Mouse (Mus musculus) megakaryocyte-erythroid progenitor cell, adult 5 weeks (primary cell): ENCODE results near the gene Krt82. TPM values are rescaled to one million over a fixed set of nuclear protein-coding genes. Genes with fewer than 3 reads are reported as not detected.

Experiments
- polyA plus RNA-seq: library from polyadenylated mRNA; stranded (reverse); fragments of >175 nt; gene quantifications from 2 replicates; pipeline ENCODE4 v1.2.3, GENCODE M21; 2012

Gene Krt82
- not detected in 2 replicates for polyA plus RNA-seq

DNA sequence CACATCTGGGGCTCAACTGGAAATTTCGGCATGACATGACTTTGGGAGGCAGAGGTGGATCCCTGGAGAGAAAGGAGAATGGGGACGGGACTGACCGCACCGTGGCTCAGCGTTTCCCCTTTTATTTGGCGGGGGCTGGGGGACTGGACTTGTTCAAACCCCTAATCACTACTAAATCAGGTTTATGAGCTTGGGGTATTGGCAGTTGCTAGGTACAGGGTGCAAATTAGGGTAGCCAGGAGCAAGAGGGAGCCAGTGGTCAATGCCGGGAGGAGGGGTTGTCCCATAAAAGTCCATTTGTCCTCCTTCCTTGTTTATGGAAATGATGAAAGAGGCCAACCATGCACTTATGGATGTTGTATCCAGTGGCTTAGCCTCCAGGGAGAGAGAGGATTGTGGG lies at the start of gene Krt82:
Gene Krt82 (minus strand): TSS at position 101 of the 400 bp plus-strand sequence.

GRCm38 (mm10) chr15:101573796-101574345 lies 23.4 kb upstream of the Krt82 start, which contains the start of gene Krt75:
Gene Krt75 (minus strand): TSS chr15:101573904.

GRCm38 (mm10) chr15:101562850-101563249 lies 12.4 kb upstream of the Krt82 start, which contains the start of gene Krt90:
Gene Krt90 (minus strand): TSS chr15:101562950.

DNA sequence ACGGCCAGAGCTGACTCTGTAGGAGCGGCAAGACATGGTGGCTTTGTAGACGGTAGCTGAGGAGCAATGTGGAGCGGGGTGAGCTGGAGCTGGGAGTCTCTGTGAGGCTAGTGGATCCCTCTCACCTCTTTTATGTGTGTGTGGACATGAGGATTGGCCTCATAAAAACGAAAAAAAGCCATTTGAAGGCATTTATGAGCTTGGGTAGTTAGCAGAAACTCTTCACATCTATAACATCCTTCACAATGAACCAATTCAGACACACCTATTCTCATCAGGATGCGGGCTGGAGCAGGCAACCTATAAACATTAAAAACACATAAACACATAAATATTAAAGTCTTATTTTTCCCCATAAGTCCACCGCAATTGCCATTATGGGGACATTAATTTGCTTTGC lies 17.7 kb downstream of the Krt82 start, which contains the start of gene Krt84:
Gene Krt84 (minus strand): TSS at position 101 of the 400 bp plus-strand sequence.

DNA sequence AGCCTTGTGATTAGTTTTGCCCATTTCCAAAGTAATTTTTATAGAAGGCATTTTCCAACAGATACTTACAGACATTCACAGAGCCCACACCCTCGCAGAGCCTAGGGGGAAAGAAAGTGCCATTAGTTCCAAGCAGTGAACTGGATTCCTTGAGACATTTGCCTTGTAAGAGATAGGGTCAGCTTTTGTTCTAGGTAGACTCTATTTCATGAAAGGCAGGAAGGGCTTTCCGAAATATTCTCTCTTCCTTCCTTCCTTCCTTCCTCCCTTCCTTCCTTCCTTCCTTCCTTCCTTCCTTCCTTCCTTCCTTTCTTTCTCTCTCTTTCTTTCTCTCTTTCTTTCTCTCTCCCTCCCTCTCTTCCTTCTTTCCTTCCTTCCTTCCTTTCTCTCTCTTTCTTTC lies 33.3 kb downstream of the Krt82 start, which contains the start of gene Gm49425:
Gene Gm49425 (minus strand): TSS at position 101 of the 400 bp plus-strand sequence.

DNA sequence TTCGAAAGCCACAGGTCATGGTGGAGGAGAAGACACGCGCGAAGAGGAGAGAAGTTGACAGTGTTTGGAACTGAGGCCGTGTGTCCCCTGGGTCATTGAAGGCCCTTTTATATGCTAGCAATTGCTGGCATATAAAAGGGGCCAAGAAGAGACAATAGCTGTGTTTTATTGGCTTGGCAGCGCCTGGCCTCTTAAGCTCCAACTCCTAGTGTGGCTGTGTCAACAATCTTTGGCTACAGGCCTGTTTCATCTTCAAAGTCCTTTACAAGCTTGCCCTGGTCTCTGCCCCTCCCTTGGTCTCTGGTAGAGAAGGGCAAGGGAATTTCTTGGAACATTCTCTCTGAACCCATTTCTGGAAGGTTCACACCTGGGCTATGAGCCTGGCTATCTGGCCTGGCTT lies 59.0 kb downstream of the Krt82 start, which contains the start of gene Krt83:
Gene Krt83 (minus strand): TSS at position 82 of the 400 bp plus-strand sequence.

Other genes with a start within 250 kb of the Krt82 start
- 1.8 and 1.9 TPM in 2 replicates for gene Krt80, start 180.5 kb downstream of the Krt82 start, polyA plus RNA-seq
- 0.37 and 1.1 TPM in 2 replicates for gene Krt7, start 139.6 kb downstream of the Krt82 start, polyA plus RNA-seq
- gene Krt87, start 111.9 kb downstream of the Krt82 start, polyA plus RNA-seq, result 0.03 TPM in 1 of 2 replicates, not detected in the other
- not detected in 2 replicates for gene Krt88, start 102.9 kb downstream of the Krt82 start, polyA plus RNA-seq
- gene Krt81, start 86.9 kb downstream of the Krt82 start, polyA plus RNA-seq, result not detected in 2 replicates
- 0.08 and 0.31 TPM in 2 replicates for gene Krt86, start 77.2 kb downstream of the Krt82 start, polyA plus RNA-seq
- gene Krt83, start 59.2 kb downstream of the Krt82 start, polyA plus RNA-seq, result 0.38 and 0.40 TPM in 2 replicates
- not detected in 2 replicates for gene Gm49425, start 33.4 kb downstream of the Krt82 start, polyA plus RNA-seq
- not detected in 2 replicates for gene Krt84, start 17.8 kb downstream of the Krt82 start, polyA plus RNA-seq
- not detected in 2 replicates for gene Krt90, start 12.3 kb upstream of the Krt82 start, polyA plus RNA-seq
- gene Krt75, start 23.2 kb upstream of the Krt82 start, polyA plus RNA-seq, result not detected in 2 replicates
- gene Gm5414, start 77.5 kb upstream of the Krt82 start, polyA plus RNA-seq, result not detected in 2 replicates
- not detected in 2 replicates for gene Gm5478, start 96.7 kb upstream of the Krt82 start, polyA plus RNA-seq
- gene Krt6b, start 129.6 kb upstream of the Krt82 start, polyA plus RNA-seq, result not detected in 2 replicates
- gene Krt6a, start 143.6 kb upstream of the Krt82 start, polyA plus RNA-seq, result not detected in 2 replicates
- gene Krt5, start 162.2 kb upstream of the Krt82 start, polyA plus RNA-seq, result not detected in 2 replicates
- gene Krt71, start 192.4 kb upstream of the Krt82 start, polyA plus RNA-seq, result not detected in 2 replicates
- not detected in 2 replicates for gene Krt72, start 235.8 kb upstream of the Krt82 start, polyA plus RNA-seq